Mouse (Mus musculus): ENCODE measurements around the gene Tmem98. TPM values are rescaled to one million over a fixed set of nuclear protein-coding genes. Genes with fewer than 3 reads are reported as not detected.
A peak's percentile ranks its signal among the peaks of the same experiment; 100 is the strongest.

Gene Tmem98
- total and polyA plus RNA-seq, 3 experiments = 12.7 to 21.3 (median 18.4) TPM

- dilution Hi-C loops (cut with MboI; ENCODE audit: extremely low pct_ligation_motif_present, extremely low pct_unique_long_range_greater_than_20kb, low sequenced_read_pairs) = no loop called here
- in situ Hi-C loops (cut with MboI; ENCODE audit: low pct_ligation_motif_present, low pct_unique_long_range_greater_than_20kb, low sequenced_read_pairs) = no loop called here
- H3K9ac ChIP-seq (ENCODE audit: insufficient read depth, low read depth) = peak overlapping the region; percentile 57; the same call in 1 of the 2 replicates
- H3K79me2 ChIP-seq (replicated peaks; ENCODE audit: control insufficient read depth, extremely low read depth, insufficient read depth, poor library complexity, severe bottlenecking) = no peaks in the 10 kb centered on the region
- no peaks in the 10 kb centered on the region for H3K9me3 ChIP-seq (replicated peaks; ENCODE audit: low read length)
- no peak overlapping the region for H3K27ac ChIP-seq (ENCODE audit: insufficient read depth, low read depth)
- no peaks in the 10 kb centered on the region for H3K36me3 ChIP-seq (replicated peaks in 1 of 2; ENCODE audit: control insufficient read depth in 1 of 2, insufficient read depth in 1 of 2, low read length in 1 of 2)
- no peak for DNase-seq (ENCODE audit: extremely low read depth)
- TF ChIP-seq SMC3 (IDR thresholded peaks at IDR 0.05; ENCODE audit: low read depth, low read length) (no peak), MXI1 (IDR thresholded peaks at IDR 0.05; ENCODE audit: low read depth, low read length) (0 out of 2 replicates have a peak, but pooled peaks have one; percentile 9)
- H3K4me1 ChIP-seq (ENCODE audit: control insufficient read depth in 1 of 2, insufficient read depth in 2 of 2) = peaks cover 3 to 24% of the 10 kb centered on the region in 2 experiments
- H3K27me3 ChIP-seq (replicated peaks) = no peaks in the 10 kb centered on the region
- peak overlapping the region; percentile 56 to 69 (median 56) for H3K4me3 ChIP-seq (replicated peaks in 1 of 3; ENCODE audit: low read depth in 2 of 3, low read length in 2 of 3, poor library complexity in 1 of 3)
- H3K4me2 ChIP-seq (ENCODE audit: insufficient read depth, low read depth, poor library complexity, severe bottlenecking) = peak overlapping the region; percentile 63
These were observed 31.0 kb upstream of the Tmem98 start for GRCm38 (mm10) chr11:80778916-80779526.

GRCm38 (mm10) chr11:80779527-80780344, 30.2 kb upstream of the Tmem98 start, which contains the start of gene Myo1d:
Gene Myo1d, minus strand, starts transcription at chr11:80780025.
- H3K4me2 ChIP-seq (ENCODE audit: insufficient read depth, low read depth, poor library complexity, severe bottlenecking) = peak within 1 kb of the TSS; percentile 63
- in situ Hi-C loops (cut with MboI; ENCODE audit: low pct_ligation_motif_present, low pct_unique_long_range_greater_than_20kb, low sequenced_read_pairs) = loop anchor here (10.0 kb wide), 1 partner anchor 85 kb away; no protein-coding TSS in a partner anchor
- H3K36me3 ChIP-seq (replicated peaks in 1 of 2; ENCODE audit: control insufficient read depth in 1 of 2, insufficient read depth in 1 of 2, low read length in 1 of 2) = no peaks in the 10 kb centered on the region
- no peaks in the 10 kb centered on the region for H3K79me2 ChIP-seq (replicated peaks; ENCODE audit: control insufficient read depth, extremely low read depth, insufficient read depth, poor library complexity, severe bottlenecking)
- no peaks in the 10 kb centered on the region for H3K9me3 ChIP-seq (replicated peaks; ENCODE audit: low read length)
- dilution Hi-C loops (cut with MboI; ENCODE audit: extremely low pct_ligation_motif_present, extremely low pct_unique_long_range_greater_than_20kb, low sequenced_read_pairs) = no loop called here
- no peaks in the 10 kb centered on the region for H3K27me3 ChIP-seq (replicated peaks)
- peak within 1 kb of the TSS; percentile 56 to 69 (median 56) for H3K4me3 ChIP-seq (replicated peaks in 1 of 3; ENCODE audit: low read depth in 2 of 3, low read length in 2 of 3, poor library complexity in 1 of 3)
- peaks cover 7 to 32% of the 10 kb centered on the region in 2 experiments for H3K4me1 ChIP-seq (ENCODE audit: control insufficient read depth in 1 of 2, insufficient read depth in 2 of 2)
- peak; percentile 89 for DNase-seq (ENCODE audit: extremely low read depth)
- H3K9ac ChIP-seq (ENCODE audit: insufficient read depth, low read depth) = peak within 1 kb of the TSS; percentile 57
- H3K27ac ChIP-seq (ENCODE audit: insufficient read depth, low read depth) = no peak within 1 kb of the TSS
- TF ChIP-seq MYC (IDR thresholded peaks at IDR 0.05; ENCODE audit: low read depth, low read length) (peak; percentile 66; the same call in 1 of the 2 replicates), ZNF384 (IDR thresholded peaks at IDR 0.05; ENCODE audit: low read depth, low read length) (no peak), CHD2 (IDR thresholded peaks at IDR 0.05; ENCODE audit: low read length) (no peak), CTCF (conservative IDR thresholded peaks at IDR 0.05 in 1 of 2, IDR thresholded peaks at IDR 0.05 in 1 of 2; ENCODE audit: low read depth in 2 of 2, low read length in 2 of 2) (peak; percentile 55 to 89), JUND (conservative IDR thresholded peaks at IDR 0.05; ENCODE audit: low read depth, low read length) (no peak), MAZ (IDR thresholded peaks at IDR 0.05; ENCODE audit: low read depth, low read length) (peak; percentile 55), HCFC1 (IDR thresholded peaks at IDR 0.05; ENCODE audit: low read depth, low read length) (peak; percentile 17; the same call in 1 of the 2 replicates), KAT2A (IDR thresholded peaks at IDR 0.05; ENCODE audit: insufficient replicate concordance, low read length) (0 out of 2 replicates have a peak, but pooled peaks have one; percentile 17), ZC3H11A (IDR thresholded peaks at IDR 0.05; ENCODE audit: low read depth, low read length) (no peak), ZMIZ1 (IDR thresholded peaks at IDR 0.05; ENCODE audit: low read depth, low read length) (0 out of 2 replicates have a peak, but pooled peaks have one; percentile 25), NELFE (IDR thresholded peaks at IDR 0.05; ENCODE audit: low read depth, low read length) (peak; percentile 49; the same call in 1 of the 2 replicates), NRF1 (IDR thresholded peaks at IDR 0.05; ENCODE audit: low read depth, low read length) (peak; percentile 84), ZKSCAN1 (IDR thresholded peaks at IDR 0.05; ENCODE audit: borderline replicate concordance, low read depth, low read length) (no peak), GABPA (IDR thresholded peaks at IDR 0.05; ENCODE audit: insufficient replicate concordance, low read depth, low read length) (no peak), RAD21 (IDR thresholded peaks at IDR 0.05; ENCODE audit: low read depth, low read length) (peak; percentile 65), ELF1 (IDR thresholded peaks at IDR 0.05; ENCODE audit: low read depth, low read length) (peak; percentile 38; the same call in 1 of the 2 replicates), UBTF (IDR thresholded peaks at IDR 0.05; ENCODE audit: low read depth, low read length) (peak; percentile 94), JUN (IDR thresholded peaks at IDR 0.05; ENCODE audit: insufficient read depth, low read depth, low read length) (no peak), BHLHE40 (IDR thresholded peaks at IDR 0.05; ENCODE audit: low read depth, low read length) (peak; percentile 73), MEF2A (IDR thresholded peaks at IDR 0.05; ENCODE audit: borderline replicate concordance, low read depth, low read length) (peak; percentile 48; the same call in 1 of the 2 replicates), MAFK (IDR thresholded peaks at IDR 0.05; ENCODE audit: insufficient replicate concordance, low read length) (no peak), ETS1 (conservative IDR thresholded peaks at IDR 0.05; ENCODE audit: low read depth, low read length) (0 out of 2 replicates have a peak, but pooled peaks have one; percentile 16), TBP (conservative IDR thresholded peaks at IDR 0.05; ENCODE audit: low read depth, low read length) (no peak), E2F4 (IDR thresholded peaks at IDR 0.05; ENCODE audit: insufficient replicate concordance, low read depth, low read length) (no peak), USF1 (IDR thresholded peaks at IDR 0.05; ENCODE audit: low read depth, low read length) (no peak), SIN3A (IDR thresholded peaks at IDR 0.05; ENCODE audit: low read length) (0 out of 2 replicates have a peak, but pooled peaks have one; percentile 21)
